Mouse (Mus musculus) liver, postnatal 0 days (tissue): Measurements from ENCODE around the gene Hjurp.

ENCODE experiments used
- CTCF ChIP-seq: sonication (generic); IDR thresholded peaks from 2 replicates; pipeline ENCODE4 v1.5.1; 2016; ENCODE audit warnings: antibody characterized with exemption, low read depth
- EP300 ChIP-seq: IDR thresholded peaks from 2 replicates; pipeline ENCODE4 v1.6.1; 2016; ENCODE audit warnings: antibody characterized with exemption, low read depth, mild to moderate bottlenecking

GRCm38 (mm10) chr1:88291409-88292005 lies 14.1 kb upstream of the Hjurp start:
- TF ChIP-seq EP300 (no peak), CTCF (no peak)
